Mouse (Mus musculus): ENCODE data around the gene Pik3ip1. TPM values are rescaled to one million over a fixed set of nuclear protein-coding genes. Genes with fewer than 3 reads are reported as not detected.
A peak's percentile ranks its signal among the peaks of the same experiment; 100 is the strongest.

Pik3ip1 gene
- polyA plus RNA-seq, 1 experiment from 2014 or later = 7.0 TPM

- peaks cover 20% of the 10 kb centered on the region for H3K36me3 ChIP-seq (ENCODE audit: control insufficient read depth, insufficient read depth, low read length)
- peak overlapping the region; percentile 97 for H3K9ac ChIP-seq (ENCODE audit: low read depth, low read length)
- peak overlapping the region; percentile 89 for H3K4me3 ChIP-seq (ENCODE audit: low read length)
- no peaks in the 10 kb centered on the region for H3K27me3 ChIP-seq (ENCODE audit: control insufficient read depth, insufficient read depth, low read length)
- ATAC-seq (ENCODE audit: low FRiP score, low TSS enrichment) = peak; percentile 44
- H3K27ac ChIP-seq (ENCODE audit: low read depth, low read length) = peak overlapping the region; percentile 100
- WGBS = under 1% methylated on average over 76 of the region's 92 CpGs
- peak overlapping the region; percentile 98 for H3K4me2 ChIP-seq (replicated peaks; ENCODE audit: low read depth, low read length)
- H3K9me3 ChIP-seq (ENCODE audit: control insufficient read depth, low read length) = no peaks in the 10 kb centered on the region
- peaks cover 21% of the 10 kb centered on the region for H3K4me1 ChIP-seq (ENCODE audit: control insufficient read depth, insufficient read depth, low read length)
These were observed 40.2 kb upstream of the Pik3ip1 start for GRCm38 (mm10) chr11:3289803-3290639.

GRCm38 (mm10) chr11:3290640-3291310 is 39.4 kb upstream of the Pik3ip1 start:
- Histone ChIP-seq H3K4me3 (ENCODE audit: low read length) (peak overlapping the region; percentile 89), H3K9me3 (ENCODE audit: control insufficient read depth, low read length) (no peaks in the 10 kb centered on the region), H3K4me1 (ENCODE audit: control insufficient read depth, insufficient read depth, low read length) (peaks cover 21% of the 10 kb centered on the region), H3K27ac (ENCODE audit: low read depth, low read length) (peak overlapping the region; percentile 100), H3K9ac (ENCODE audit: low read depth, low read length) (peak overlapping the region; percentile 97), H3K36me3 (ENCODE audit: control insufficient read depth, insufficient read depth, low read length) (peaks cover 27% of the 10 kb centered on the region), H3K4me2 (replicated peaks; ENCODE audit: low read depth, low read length) (peak overlapping the region; percentile 98), H3K27me3 (ENCODE audit: control insufficient read depth, insufficient read depth, low read length) (no peaks in the 10 kb centered on the region)
- WGBS = under 1% methylated on average over 50 of the region's 50 CpGs
- ATAC-seq (ENCODE audit: low FRiP score, low TSS enrichment) = no peak

GRCm38 (mm10) chr11:3291311-3292061 is 38.7 kb upstream of the Pik3ip1 start:
- Histone ChIP-seq H3K27me3 (ENCODE audit: control insufficient read depth, insufficient read depth, low read length) (no peaks in the 10 kb centered on the region), H3K27ac (ENCODE audit: low read depth, low read length) (peak overlapping the region; percentile 100)
- ATAC-seq (ENCODE audit: low FRiP score, low TSS enrichment) = no peak

GRCm38 (mm10) chr11:3292062-3292421 is 38.2 kb upstream of the Pik3ip1 start:
- Histone ChIP-seq H3K4me3 (ENCODE audit: low read length) (peak overlapping the region; percentile 89), H3K36me3 (ENCODE audit: control insufficient read depth, insufficient read depth, low read length) (peaks cover 40% of the 10 kb centered on the region), H3K27me3 (ENCODE audit: control insufficient read depth, insufficient read depth, low read length) (no peaks in the 10 kb centered on the region), H3K4me1 (ENCODE audit: control insufficient read depth, insufficient read depth, low read length) (peaks cover 21% of the 10 kb centered on the region), H3K4me2 (replicated peaks; ENCODE audit: low read depth, low read length) (peak overlapping the region; percentile 98), H3K9ac (ENCODE audit: low read depth, low read length) (peak overlapping the region; percentile 97), H3K27ac (ENCODE audit: low read depth, low read length) (peak overlapping the region; percentile 100), H3K9me3 (ENCODE audit: control insufficient read depth, low read length) (no peaks in the 10 kb centered on the region)
- peak; percentile 29 for ATAC-seq (ENCODE audit: low FRiP score, low TSS enrichment)
- 0% methylated on average over 8 of the region's 8 CpGs for WGBS

More at GRCm38 (mm10) chr11:3291311-3292061, 38.7 kb upstream of the Pik3ip1 start:
- Histone ChIP-seq H3K9me3 (ENCODE audit: control insufficient read depth, low read length) (no peaks in the 10 kb centered on the region), H3K4me1 (ENCODE audit: control insufficient read depth, insufficient read depth, low read length) (peaks cover 21% of the 10 kb centered on the region), H3K4me3 (ENCODE audit: low read length) (peak overlapping the region; percentile 89), H3K36me3 (ENCODE audit: control insufficient read depth, insufficient read depth, low read length) (peaks cover 34% of the 10 kb centered on the region), H3K4me2 (replicated peaks; ENCODE audit: low read depth, low read length) (peak overlapping the region; percentile 98), H3K9ac (ENCODE audit: low read depth, low read length) (peak overlapping the region; percentile 97)
- WGBS = under 1% methylated on average over 26 of the region's 26 CpGs

- Histone ChIP-seq H3K4me2 (replicated peaks; ENCODE audit: low read depth, low read length) (peak overlapping the region; percentile 98), H3K4me3 (ENCODE audit: low read length) (peak overlapping the region; percentile 89), H3K9me3 (ENCODE audit: control insufficient read depth, low read length) (no peaks in the 10 kb centered on the region), H3K9ac (ENCODE audit: low read depth, low read length) (peak overlapping the region; percentile 97), H3K27me3 (ENCODE audit: control insufficient read depth, insufficient read depth, low read length) (no peaks in the 10 kb centered on the region), H3K36me3 (ENCODE audit: control insufficient read depth, insufficient read depth, low read length) (peaks cover 47% of the 10 kb centered on the region), H3K27ac (ENCODE audit: low read depth, low read length) (peak overlapping the region; percentile 100), H3K4me1 (ENCODE audit: control insufficient read depth, insufficient read depth, low read length) (peaks cover 17% of the 10 kb centered on the region)
- no peak for ATAC-seq (ENCODE audit: low FRiP score, low TSS enrichment)
- 2% methylated on average over 8 of the region's 8 CpGs for WGBS
These were observed 37.4 kb upstream of the Pik3ip1 start for GRCm38 (mm10) chr11:3292711-3293249.

GRCm38 (mm10) chr11:3293361-3293760 is 36.8 kb upstream of the Pik3ip1 start:
- H3K4me2 ChIP-seq (replicated peaks; ENCODE audit: low read depth, low read length) = peak overlapping the region; percentile 98
- H3K4me1 ChIP-seq (ENCODE audit: control insufficient read depth, insufficient read depth, low read length) = peaks cover 12% of the 10 kb centered on the region
- H3K36me3 ChIP-seq (ENCODE audit: control insufficient read depth, insufficient read depth, low read length) = peaks cover 53% of the 10 kb centered on the region
- H3K9ac ChIP-seq (ENCODE audit: low read depth, low read length) = peak overlapping the region; percentile 97
- no peaks in the 10 kb centered on the region for H3K9me3 ChIP-seq (ENCODE audit: control insufficient read depth, low read length)
- no peaks in the 10 kb centered on the region for H3K27me3 ChIP-seq (ENCODE audit: control insufficient read depth, insufficient read depth, low read length)
- H3K4me3 ChIP-seq (ENCODE audit: low read length) = peak overlapping the region; percentile 89
- peak overlapping the region; percentile 100; the same call in 1 of the 2 replicates for H3K27ac ChIP-seq (ENCODE audit: low read depth, low read length)
- ATAC-seq (ENCODE audit: low FRiP score, low TSS enrichment) = no peak
- WGBS = 44% methylated on average over 4 of the region's 4 CpGs

GRCm38 (mm10) chr11:3294641-3295040 is 35.6 kb upstream of the Pik3ip1 start:
- peaks cover 12% of the 10 kb centered on the region for H3K4me1 ChIP-seq (ENCODE audit: control insufficient read depth, insufficient read depth, low read length)
- H3K27ac ChIP-seq (ENCODE audit: low read depth, low read length) = no peak overlapping the region
- WGBS = 96% methylated on average over 2 of the region's 2 CpGs

GRCm38 (mm10) chr11:3296056-3296455 is 34.1 kb upstream of the Pik3ip1 start:
- no peak for ATAC-seq (ENCODE audit: low FRiP score, low TSS enrichment)
- Histone ChIP-seq H3K27me3 (ENCODE audit: control insufficient read depth, insufficient read depth, low read length) (no peaks in the 10 kb centered on the region), H3K36me3 (ENCODE audit: control insufficient read depth, insufficient read depth, low read length) (peaks cover 79% of the 10 kb centered on the region), H3K9me3 (ENCODE audit: control insufficient read depth, low read length) (no peaks in the 10 kb centered on the region), H3K4me2 (replicated peaks; ENCODE audit: low read depth, low read length) (no peak overlapping the region), H3K4me3 (ENCODE audit: low read length) (no peak overlapping the region), H3K27ac (ENCODE audit: low read depth, low read length) (no peak overlapping the region), H3K4me1 (ENCODE audit: control insufficient read depth, insufficient read depth, low read length) (peaks cover 12% of the 10 kb centered on the region), H3K9ac (ENCODE audit: low read depth, low read length) (no peak overlapping the region; the same call in 1 of the 2 replicates)
- 74% methylated on average over 5 of the region's 5 CpGs for WGBS

More at GRCm38 (mm10) chr11:3294641-3295040, 35.6 kb upstream of the Pik3ip1 start:
- peaks cover 66% of the 10 kb centered on the region for H3K36me3 ChIP-seq (ENCODE audit: control insufficient read depth, insufficient read depth, low read length)
- no peak for ATAC-seq (ENCODE audit: low FRiP score, low TSS enrichment)
- no peaks in the 10 kb centered on the region for H3K27me3 ChIP-seq (ENCODE audit: control insufficient read depth, insufficient read depth, low read length)
- 0 out of 2 replicates have a peak overlapping the region, but pooled peaks have one; percentile 34 for H3K9ac ChIP-seq (ENCODE audit: low read depth, low read length)
- H3K9me3 ChIP-seq (ENCODE audit: control insufficient read depth, low read length) = no peaks in the 10 kb centered on the region
- no peak overlapping the region for H3K4me2 ChIP-seq (replicated peaks; ENCODE audit: low read depth, low read length)
- H3K4me3 ChIP-seq (ENCODE audit: low read length) = no peak overlapping the region
